Mouse (Mus musculus) cerebellum, postnatal 36 days (tissue): ENCODE measurements at regions not wholly inside any gene's neighbourhood (a gene's known extent, or its start where the extent isn't known, plus 50 kb on each side); places are given as distances from the start of the nearest gene placed in this dataset.

Experiments
- DNase-seq, 2 experiments: peaks; one replicate each; pipeline ENCODE4 v3.0.0; 2021 to 2022; ENCODE audit warnings: mixed read lengths in 2 of 2

DNA sequence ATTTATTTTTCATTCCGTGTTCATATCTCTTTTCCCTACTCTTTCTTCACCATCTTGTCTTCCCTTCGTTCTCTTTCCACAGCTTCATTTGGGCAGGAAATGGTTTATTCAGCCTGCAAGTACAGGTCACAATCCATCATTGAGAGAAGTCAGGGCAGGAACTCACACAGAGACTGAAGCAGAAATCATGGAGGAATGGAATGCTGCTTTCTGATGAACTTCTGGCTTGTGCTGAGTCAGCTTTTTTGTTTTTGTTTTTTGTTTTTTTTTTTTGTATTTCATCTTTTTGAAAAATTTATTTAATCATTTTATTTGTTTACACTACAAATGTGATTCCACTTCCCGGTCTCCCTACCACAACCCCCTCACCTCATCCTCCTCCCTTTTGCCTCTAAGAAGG, 51.2 kb upstream of the Suclg2 start:
- no peak for DNase-seq

GRCm38 (mm10) chr6:95801651-95802050, 83.1 kb upstream of the Suclg2 start:
- DNase-seq: no peak

GRCm38 (mm10) chr6:95841502-95841901, 122.9 kb upstream of the Suclg2 start:
- DNase-seq: no peak

DNA sequence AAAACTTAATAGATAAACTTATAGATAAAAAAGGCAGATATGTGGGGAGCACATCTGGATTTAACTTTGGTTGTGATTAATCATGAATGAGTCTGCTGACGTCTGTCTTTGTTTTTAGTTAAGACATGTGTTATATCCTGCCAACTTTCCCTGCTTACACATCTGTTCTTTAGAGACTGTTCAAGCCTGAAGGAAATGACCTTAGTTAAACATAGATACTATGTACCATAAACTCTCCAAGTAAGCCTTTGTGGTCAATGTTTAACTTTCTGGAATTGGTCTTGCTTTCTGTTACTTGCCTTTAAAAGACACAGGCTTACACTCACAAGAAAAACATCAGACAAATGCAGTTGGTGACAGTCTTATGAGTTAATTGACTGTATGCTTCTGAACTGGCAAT, 127.9 kb upstream of the Suclg2 start:
- no peak for DNase-seq

GRCm38 (mm10) chr6:95875463-95875862, 156.9 kb upstream of the Suclg2 start:
- DNase-seq: no peak

GRCm38 (mm10) chr6:95876320-95876719, 157.7 kb upstream of the Suclg2 start:
- DNase-seq: no peak

DNA sequence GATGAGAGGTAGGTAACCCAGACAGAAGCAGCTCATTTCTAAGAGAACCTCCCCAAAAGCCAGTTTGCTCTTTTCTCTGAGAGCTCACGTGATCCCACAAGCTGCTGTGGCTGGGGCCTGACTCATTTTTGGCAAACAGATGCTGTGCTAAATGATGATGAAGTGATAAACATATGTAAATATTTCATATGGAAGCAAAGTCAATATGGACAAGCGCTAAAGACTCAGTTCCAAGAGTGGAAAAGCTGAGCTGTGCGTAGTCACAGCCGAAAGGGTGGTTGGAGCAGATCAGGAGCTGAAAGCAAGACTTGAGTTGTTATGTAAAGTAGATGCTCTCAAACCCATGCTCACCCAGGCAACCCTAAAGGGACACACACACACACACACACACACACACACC, 168.0 kb upstream of the Suclg2 start:
- DNase-seq: no peak

- DNase-seq: no peak
Measured at GRCm38 (mm10) chr6:95902551-95902950, 184.0 kb upstream of the Suclg2 start.

DNA sequence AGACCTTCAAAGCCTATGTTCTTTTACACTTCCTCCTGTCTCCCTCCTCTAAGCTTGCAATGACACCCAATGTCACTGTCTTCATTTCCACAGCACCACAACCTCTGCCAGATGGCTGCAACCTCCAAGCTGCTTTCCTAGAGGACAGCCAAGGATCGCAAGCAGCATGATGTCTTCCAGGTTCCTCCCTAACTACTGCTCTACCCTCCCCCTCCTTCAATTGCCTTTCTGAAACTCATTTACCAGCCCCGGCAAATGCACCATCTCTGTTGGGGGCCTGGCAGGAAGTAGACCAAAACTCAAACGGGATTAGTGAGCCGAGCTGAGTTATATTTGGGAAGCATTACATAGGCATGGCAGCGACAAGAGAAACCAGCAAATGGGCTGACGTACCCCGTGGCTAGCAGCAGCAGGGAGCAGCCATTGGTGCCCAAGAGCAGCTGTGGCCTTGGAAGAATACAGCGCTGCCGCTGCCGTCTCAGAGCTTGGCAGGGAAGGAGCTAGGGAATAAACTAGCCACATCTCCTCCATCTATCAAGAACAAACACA, 185.6 kb upstream of the Suclg2 start:
- DNase-seq: peak in 1 of 2 experiments; percentile 4

- no peak for DNase-seq
Measured at GRCm38 (mm10) chr6:95905057-95905456, 186.5 kb upstream of the Suclg2 start.

DNA sequence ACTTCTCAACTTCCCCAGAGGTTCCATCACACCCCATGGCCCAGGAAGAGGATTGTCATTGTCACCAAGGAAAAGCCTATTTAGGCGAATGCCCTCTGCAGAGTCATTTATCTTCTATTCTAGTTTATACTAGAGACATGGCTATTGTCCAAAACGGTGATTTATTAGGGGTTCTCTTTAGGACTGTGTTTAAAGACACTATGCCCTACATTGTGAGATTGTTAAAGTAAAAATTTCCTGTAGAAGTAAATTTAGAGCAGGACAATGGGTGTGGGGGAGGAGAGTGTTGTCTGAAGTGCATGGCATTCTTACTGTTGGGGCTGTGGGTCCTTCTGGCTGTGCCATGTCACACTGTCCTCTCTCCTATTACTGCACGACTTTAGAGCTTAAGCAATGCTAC, 191.2 kb upstream of the Fam19a1 start:
- no peak for DNase-seq

- no peak for DNase-seq
Measured at GRCm38 (mm10) chr6:95934561-95934960, 178.4 kb upstream of the Fam19a1 start.

GRCm38 (mm10) chr6:95936504-95936903, 176.4 kb upstream of the Fam19a1 start:
- no peak for DNase-seq

- DNase-seq: no peak
Measured at GRCm38 (mm10) chr6:95939052-95939451, 173.9 kb upstream of the Fam19a1 start.

DNA sequence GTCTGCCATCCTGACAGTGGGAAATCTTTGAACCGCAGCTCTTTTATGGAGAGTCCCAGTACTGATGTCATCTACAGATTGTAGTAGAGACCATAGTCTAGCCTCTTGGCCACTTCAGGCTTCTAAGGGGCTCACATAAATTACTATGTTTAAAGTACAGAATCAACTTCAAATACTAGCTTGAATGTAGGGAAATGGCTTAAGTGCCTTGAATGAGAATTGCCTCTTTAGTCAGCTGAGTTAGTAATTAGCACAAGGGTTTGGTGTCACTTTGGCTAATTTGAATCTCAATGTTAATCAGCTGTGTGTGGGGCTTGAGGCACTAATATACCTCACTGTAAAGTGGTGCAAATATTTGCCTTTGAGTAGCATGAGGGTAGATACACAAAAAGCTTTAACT, 152.2 kb upstream of the Fam19a1 start:
- no peak for DNase-seq

GRCm38 (mm10) chr6:95966231-95966630, 146.7 kb upstream of the Fam19a1 start:
- no peak for DNase-seq

DNA sequence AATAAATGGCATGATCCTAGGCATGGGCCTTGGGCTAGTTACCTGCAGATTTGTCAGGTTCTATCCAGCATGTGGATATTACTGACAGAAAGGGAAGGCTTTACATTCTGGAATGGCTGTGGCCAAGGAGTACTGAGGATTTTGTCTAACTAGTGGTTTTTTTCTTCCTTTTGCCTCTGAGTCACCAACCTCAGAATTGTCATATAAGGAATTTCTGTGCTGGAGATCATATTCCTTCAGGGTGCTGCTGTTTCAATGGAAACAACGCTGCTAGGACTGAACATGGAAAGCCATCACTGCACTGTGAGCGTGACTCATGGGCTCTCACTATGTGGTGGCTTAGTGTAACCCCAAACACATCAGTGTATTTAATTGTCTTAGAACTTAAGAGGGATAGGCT, 137.0 kb upstream of the Fam19a1 start:
- DNase-seq: no peak

GRCm38 (mm10) chr6:95997037-95997436, 115.9 kb upstream of the Fam19a1 start:
- DNase-seq: no peak

DNA sequence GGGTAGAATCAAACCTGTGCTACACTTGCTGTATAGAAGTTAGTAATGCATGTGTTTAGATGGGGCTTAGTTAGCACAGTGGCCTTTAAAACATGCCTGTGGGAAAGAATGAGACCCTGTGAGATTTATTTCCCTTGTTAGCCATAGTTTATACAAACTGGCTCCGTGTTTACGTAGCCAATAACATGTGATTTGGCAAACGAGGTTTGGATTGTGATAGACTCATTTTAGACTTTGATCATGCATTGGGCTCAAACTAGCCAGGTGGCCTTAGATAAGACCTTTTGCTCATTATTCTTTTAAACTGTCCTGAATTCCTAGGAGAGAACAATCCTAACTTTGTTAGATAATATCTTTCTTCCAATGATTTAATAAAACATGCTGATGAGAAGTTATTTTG, 115.2 kb upstream of the Fam19a1 start:
- no peak for DNase-seq

- DNase-seq: no peak
Measured at GRCm38 (mm10) chr6:95999441-95999840, 113.5 kb upstream of the Fam19a1 start.

- DNase-seq: no peak
Measured at GRCm38 (mm10) chr6:96000011-96000476, 112.9 kb upstream of the Fam19a1 start.

- DNase-seq: no peak
Measured at GRCm38 (mm10) chr6:96011299-96011698, 101.7 kb upstream of the Fam19a1 start.

- DNase-seq: no peak
Measured at GRCm38 (mm10) chr6:96028022-96028704, 84.8 kb upstream of the Fam19a1 start.

DNA sequence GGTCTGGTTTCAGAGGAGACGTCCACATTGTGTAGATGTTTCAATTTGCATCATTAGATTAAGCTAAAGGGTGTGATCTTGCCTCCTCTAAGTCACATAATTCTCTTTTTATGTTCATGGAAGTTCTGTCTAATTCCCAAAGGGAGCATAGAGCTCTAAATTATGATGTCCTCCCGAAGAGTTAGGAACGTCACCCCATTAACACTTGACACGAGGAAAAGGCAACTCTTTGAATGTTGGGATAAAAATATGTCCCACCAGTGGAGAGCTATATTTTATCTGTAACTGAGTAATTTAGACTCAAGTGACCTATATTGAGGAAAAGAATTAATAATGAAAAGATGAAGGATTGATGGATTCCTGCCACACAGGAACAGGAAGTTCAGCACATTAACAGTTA, 69.2 kb upstream of the Fam19a1 start:
- DNase-seq: no peak

DNA sequence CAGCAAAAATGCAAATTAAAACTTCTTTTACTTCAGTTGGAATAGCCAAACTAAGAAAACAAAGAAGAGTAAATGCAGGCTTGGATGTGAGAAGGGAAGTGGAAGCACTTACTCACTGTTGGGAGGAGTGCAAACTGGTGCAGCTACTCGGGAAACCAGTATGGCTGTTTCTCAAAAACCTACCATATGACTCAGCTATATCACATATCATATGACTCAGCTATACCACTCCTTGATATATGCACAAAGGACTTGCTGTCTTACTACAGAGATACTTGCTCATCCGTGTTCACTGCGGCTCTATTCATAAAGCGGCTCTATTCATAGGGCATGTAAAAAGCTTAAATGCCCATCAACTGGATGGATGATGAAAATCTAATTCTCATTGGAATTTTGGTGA, 59.5 kb upstream of the Fam19a1 start:
- DNase-seq: no peak
